Mouse (Mus musculus): ENCODE results near the gene Wdr18. TPM values are rescaled to one million over a fixed set of nuclear protein-coding genes. Genes with fewer than 3 reads are reported as not detected.
A peak's percentile ranks its signal among the peaks of the same experiment; 100 is the strongest.

Wdr18 gene
- total and polyA plus RNA-seq, 2 experiments, result 24.8 to 63.3 TPM

- WGBS, result 81% methylated on average over 12 of the region's 12 CpGs
- TF ChIP-seq CTCF (IDR thresholded peaks at IDR 0.05; ENCODE audit: low read depth, low read length) (no peak), POLR2A (IDR thresholded peaks at IDR 0.05; ENCODE audit: extremely low read depth, insufficient read depth, low read length) (no peak)
- no peaks in the 10 kb centered on the region for H3K79me2 ChIP-seq (ENCODE audit: control insufficient read depth, insufficient read depth, low read length)
- H3K9ac ChIP-seq (ENCODE audit: low read depth, low read length), result no peak overlapping the region
- H3K4me3 ChIP-seq (ENCODE audit: insufficient read depth, low read depth, low read length), result no peak overlapping the region
- no peaks in the 10 kb centered on the region for H3K36me3 ChIP-seq (ENCODE audit: control insufficient read depth, insufficient read depth, low read length)
- H3K4me1 ChIP-seq (ENCODE audit: control insufficient read depth, insufficient read depth, low read length), result peaks cover 6% of the 10 kb centered on the region; the same call in 1 of the 2 replicates
- H3K27ac ChIP-seq (replicated peaks; ENCODE audit: insufficient read depth, low read depth, low read length), result no peak overlapping the region
- no peak for DNase-seq (ENCODE audit: extremely low read depth, low read depth, low spot score)
- H3K27me3 ChIP-seq (ENCODE audit: control insufficient read depth, insufficient read depth, low read length), result 0 out of 2 replicates have a peak, but pooled peaks cover 2% of the 10 kb centered on the region
These were observed 31.1 kb downstream of the Wdr18 start for GRCm38 (mm10) chr10:79991099-79991498.

GRCm38 (mm10) chr10:79991548-79991947 lies 31.6 kb downstream of the Wdr18 start:
- Histone ChIP-seq H3K36me3 (ENCODE audit: control insufficient read depth, insufficient read depth, low read length) (no peaks in the 10 kb centered on the region), H3K4me3 (ENCODE audit: insufficient read depth, low read depth, low read length) (no peak overlapping the region), H3K79me2 (ENCODE audit: control insufficient read depth, insufficient read depth, low read length) (no peaks in the 10 kb centered on the region), H3K9ac (ENCODE audit: low read depth, low read length) (no peak overlapping the region), H3K27me3 (ENCODE audit: control insufficient read depth, insufficient read depth, low read length) (0 out of 2 replicates have a peak, but pooled peaks cover 2% of the 10 kb centered on the region), H3K27ac (replicated peaks; ENCODE audit: insufficient read depth, low read depth, low read length) (no peak overlapping the region), H3K4me1 (ENCODE audit: control insufficient read depth, insufficient read depth, low read length) (peaks cover 4% of the 10 kb centered on the region; the same call in 1 of the 2 replicates)
- WGBS, result 92% methylated on average over 6 of the region's 6 CpGs
- DNase-seq (ENCODE audit: extremely low read depth, low read depth, low spot score), result no peak
- TF ChIP-seq POLR2A (IDR thresholded peaks at IDR 0.05; ENCODE audit: extremely low read depth, insufficient read depth, low read length) (no peak), CTCF (IDR thresholded peaks at IDR 0.05; ENCODE audit: low read depth, low read length) (peak; percentile 30; the same call in 1 of the 2 replicates)

- H3K27me3 ChIP-seq (ENCODE audit: control insufficient read depth, insufficient read depth, low read length), result no peaks in the 10 kb centered on the region
- no peaks in the 10 kb centered on the region for H3K36me3 ChIP-seq (ENCODE audit: control insufficient read depth, insufficient read depth, low read length)
- no peak for DNase-seq (ENCODE audit: extremely low read depth, low read depth, low spot score)
- no peak for TF ChIP-seq CTCF (IDR thresholded peaks at IDR 0.05; ENCODE audit: low read depth, low read length)
- no peak overlapping the region for H3K9ac ChIP-seq (ENCODE audit: low read depth, low read length)
- no peaks in the 10 kb centered on the region for H3K79me2 ChIP-seq (ENCODE audit: control insufficient read depth, insufficient read depth, low read length)
- H3K27ac ChIP-seq (replicated peaks; ENCODE audit: insufficient read depth, low read depth, low read length), result no peak overlapping the region
- WGBS, result 87% methylated on average over 16 of the region's 16 CpGs
- no peak overlapping the region for H3K4me3 ChIP-seq (ENCODE audit: insufficient read depth, low read depth, low read length)
- no peaks in the 10 kb centered on the region for H3K4me1 ChIP-seq (ENCODE audit: control insufficient read depth, insufficient read depth, low read length)
These were observed 34.6 kb downstream of the Wdr18 start for GRCm38 (mm10) chr10:79994397-79995115.

GRCm38 (mm10) chr10:79995636-79996035 lies 35.7 kb downstream of the Wdr18 start:
- Histone ChIP-seq H3K36me3 (ENCODE audit: control insufficient read depth, insufficient read depth, low read length) (no peaks in the 10 kb centered on the region), H3K9ac (ENCODE audit: low read depth, low read length) (no peak overlapping the region), H3K27ac (replicated peaks; ENCODE audit: insufficient read depth, low read depth, low read length) (no peak overlapping the region), H3K4me1 (ENCODE audit: control insufficient read depth, insufficient read depth, low read length) (no peaks in the 10 kb centered on the region), H3K4me3 (ENCODE audit: insufficient read depth, low read depth, low read length) (no peak overlapping the region), H3K79me2 (ENCODE audit: control insufficient read depth, insufficient read depth, low read length) (no peaks in the 10 kb centered on the region), H3K27me3 (ENCODE audit: control insufficient read depth, insufficient read depth, low read length) (no peaks in the 10 kb centered on the region)
- TF ChIP-seq CTCF (IDR thresholded peaks at IDR 0.05; ENCODE audit: low read depth, low read length), result no peak
- no peak for TF ChIP-seq POLR2A (IDR thresholded peaks at IDR 0.05; ENCODE audit: extremely low read depth, insufficient read depth, low read length)
- DNase-seq (ENCODE audit: extremely low read depth, low read depth, low spot score), result no peak
- WGBS, result 71% methylated on average over 1 of the region's 1 CpGs

- Histone ChIP-seq H3K79me2 (ENCODE audit: control insufficient read depth, insufficient read depth, low read length) (no peaks in the 10 kb centered on the region), H3K27me3 (ENCODE audit: control insufficient read depth, insufficient read depth, low read length) (no peaks in the 10 kb centered on the region), H3K4me3 (ENCODE audit: insufficient read depth, low read depth, low read length) (peak within 1 kb of the TSS; percentile 66), H3K27ac (replicated peaks; ENCODE audit: insufficient read depth, low read depth, low read length) (0 out of 2 replicates have a peak within 1 kb of the TSS, but pooled peaks have one; percentile 19), H3K36me3 (ENCODE audit: control insufficient read depth, insufficient read depth, low read length) (no peaks in the 10 kb centered on the region), H3K4me1 (ENCODE audit: control insufficient read depth, insufficient read depth, low read length) (no peaks in the 10 kb centered on the region), H3K9ac (ENCODE audit: low read depth, low read length) (peak within 1 kb of the TSS; percentile 68)
- WGBS, result under 1% methylated on average over 34 of the region's 34 CpGs
- TF ChIP-seq CTCF (IDR thresholded peaks at IDR 0.05; ENCODE audit: low read depth, low read length), result no peak
- TF ChIP-seq POLR2A (IDR thresholded peaks at IDR 0.05; ENCODE audit: extremely low read depth, insufficient read depth, low read length), result no peak
- DNase-seq (ENCODE audit: extremely low read depth, low read depth, low spot score), result peak; percentile 79
These were observed 36.5 kb downstream of the Wdr18 start, which contains the start of gene Abca7 for GRCm38 (mm10) chr10:79996272-79997033. TSS of gene Abca7 (plus strand) at chr10:79996494.
